Mouse (Mus musculus) left cerebral cortex, postnatal 10 days (tissue): Measurements from ENCODE around the gene Trim71. TPM values are rescaled to one million over a fixed set of nuclear protein-coding genes. Genes with fewer than 3 reads are reported as not detected.

Experiments
- DNase-seq, 2 experiments: peaks; one replicate each; pipeline ENCODE4 v3.0.0; 2021 to 2022; ENCODE audit warnings: low spot score in 2 of 2, mixed read lengths in 1 of 2; ENCODE audit errors: extremely low spot score in 1 of 2
- intact Hi-C: fragments of 180-260 bp; cut with DNase I; formaldehyde crosslinking; loops from one replicate; pipeline ENCODE4 v1.15.1; 2025
- total RNA-seq, 2 experiments: library from RNA; stranded (reverse); gene quantifications; 2 replicates each; pipeline ENCODE4 v1.2.3; 2021

Gene Trim71
- under 1 TPM; 0.26 TPM for total RNA-seq

- DNase-seq, result peak in 1 of 2 experiments; percentile 26
- intact Hi-C loops, result no loop called here
Observed at GRCm38 (mm10) chr9:114563761-114564606, at the start of gene Trim71. Gene Trim71, minus strand, starts transcription at chr9:114564369.

GRCm38 (mm10) chr9:114613026-114613425 is 48.9 kb upstream of the Trim71 start:
- DNase-seq, result no peak
- intact Hi-C loops, result no loop called here

- intact Hi-C loops, result no loop called here
Observed at GRCm38 (mm10) chr9:114612566-114612965, 48.4 kb upstream of the Trim71 start.

GRCm38 (mm10) chr9:114610266-114610665 is 46.1 kb upstream of the Trim71 start:
- intact Hi-C loops, result no loop called here

More at GRCm38 (mm10) chr9:114612566-114612965, 48.4 kb upstream of the Trim71 start:
- no peak for DNase-seq

GRCm38 (mm10) chr9:114603876-114604540 is 39.8 kb upstream of the Trim71 start:
- DNase-seq, result no peak
- intact Hi-C loops, result no loop called here

More at GRCm38 (mm10) chr9:114610266-114610665, 46.1 kb upstream of the Trim71 start:
- DNase-seq, result no peak

GRCm38 (mm10) chr9:114601096-114601495 is 36.9 kb upstream of the Trim71 start:
- intact Hi-C loops, result no loop called here
- DNase-seq, result no peak

GRCm38 (mm10) chr9:114585017-114585345 is 20.8 kb upstream of the Trim71 start:
- intact Hi-C loops, result no loop called here

GRCm38 (mm10) chr9:114584183-114585016 is 20.2 kb upstream of the Trim71 start:
- DNase-seq, result peak in 1 of 2 experiments; percentile 39
- intact Hi-C loops, result loop anchor here (5.0 kb wide), 2 partner anchors 87 to 167 kb away; no protein-coding TSS in a partner anchor

More at GRCm38 (mm10) chr9:114585017-114585345, 20.8 kb upstream of the Trim71 start:
- DNase-seq, result no peak

- intact Hi-C loops, result loop anchor here (5.0 kb wide), 2 partner anchors 86 to 166 kb away; no protein-coding TSS in a partner anchor
- peak; percentile 19 to 78 for DNase-seq
Observed at GRCm38 (mm10) chr9:114583812-114584182, 19.6 kb upstream of the Trim71 start.

- DNase-seq, result no peak
- intact Hi-C loops, result no loop called here
Observed at GRCm38 (mm10) chr9:114578646-114579045, 14.5 kb upstream of the Trim71 start.

GRCm38 (mm10) chr9:114576001-114576400 is 11.8 kb upstream of the Trim71 start:
- no peak for DNase-seq
- intact Hi-C loops, result no loop called here

- DNase-seq, result no peak
- intact Hi-C loops, result no loop called here
Observed at GRCm38 (mm10) chr9:114573528-114573927, 9.4 kb upstream of the Trim71 start.

- DNase-seq, result no peak
- intact Hi-C loops, result no loop called here
Observed at GRCm38 (mm10) chr9:114568682-114569474, 4.7 kb upstream of the Trim71 start.

- no peak for DNase-seq
- intact Hi-C loops, result no loop called here
Observed at GRCm38 (mm10) chr9:114564667-114565066, 498 bp upstream of the Trim71 start.

GRCm38 (mm10) chr9:114562919-114563751 is 1.0 kb downstream of the Trim71 start:
- intact Hi-C loops, result no loop called here
- DNase-seq, result peak in 1 of 2 experiments; percentile 36

GRCm38 (mm10) chr9:114562031-114562918 is 1.9 kb downstream of the Trim71 start:
- DNase-seq, result no peak
- intact Hi-C loops, result no loop called here

- DNase-seq, result no peak
- intact Hi-C loops, result no loop called here
Observed at GRCm38 (mm10) chr9:114561671-114561971, 2.5 kb downstream of the Trim71 start.
